Mouse (Mus musculus): ENCODE data around the gene Ak5. TPM values are rescaled to one million over a fixed set of nuclear protein-coding genes. Genes with fewer than 3 reads are reported as not detected.

Gene Ak5
- total and polyA plus RNA-seq, 3 experiments, result 0.13 to 0.79 (median 0.23) TPM

DNA sequence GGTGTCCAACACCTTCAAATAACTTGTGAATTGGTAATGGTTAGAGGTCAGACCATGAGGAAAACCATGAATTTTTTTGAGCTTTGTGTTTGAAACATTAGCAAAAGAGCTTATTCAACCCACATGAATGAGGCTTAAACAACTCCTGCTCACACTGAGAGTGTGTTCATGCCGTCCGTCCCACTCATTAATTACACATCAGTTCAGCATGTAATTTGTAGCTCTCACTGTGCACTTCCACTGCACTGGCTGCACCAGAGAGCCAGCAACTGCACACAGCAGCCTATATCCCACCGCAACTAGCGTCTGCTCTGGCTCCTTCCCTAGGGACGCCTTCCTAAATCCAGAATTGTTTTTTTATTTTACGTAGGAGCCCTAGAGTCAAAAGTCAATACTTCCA is 68.5 kb downstream of the Ak5 start:
- TF ChIP-seq ZKSCAN1 (IDR thresholded peaks at IDR 0.05; ENCODE audit: borderline replicate concordance, low read depth, low read length) (no peak), ETS1 (conservative IDR thresholded peaks at IDR 0.05; ENCODE audit: low read depth, low read length) (no peak), TCF12 (IDR thresholded peaks at IDR 0.05; ENCODE audit: low read depth, low read length) (no peak), HCFC1 (IDR thresholded peaks at IDR 0.05; ENCODE audit: low read depth, low read length) (no peak), NELFE (IDR thresholded peaks at IDR 0.05; ENCODE audit: low read depth, low read length) (no peak), CTCF (conservative IDR thresholded peaks at IDR 0.05 in 1 of 2, IDR thresholded peaks at IDR 0.05 in 1 of 2; ENCODE audit: low read depth in 2 of 2, low read length in 2 of 2) (no peak), MAX (IDR thresholded peaks at IDR 0.05; ENCODE audit: low read length) (no peak), PAX5 (IDR thresholded peaks at IDR 0.05; ENCODE audit: low read length) (no peak), RCOR1 (conservative IDR thresholded peaks at IDR 0.05; ENCODE audit: low read depth, low read length) (no peak), MEF2A (IDR thresholded peaks at IDR 0.05; ENCODE audit: borderline replicate concordance, low read depth, low read length) (no peak), MXI1 (IDR thresholded peaks at IDR 0.05; ENCODE audit: low read depth, low read length) (no peak)
- dilution Hi-C loops (cut with MboI; ENCODE audit: extremely low pct_ligation_motif_present, extremely low pct_unique_long_range_greater_than_20kb, low sequenced_read_pairs) (no loop called here), in situ Hi-C loops (cut with MboI; ENCODE audit: low pct_ligation_motif_present, low pct_unique_long_range_greater_than_20kb, low sequenced_read_pairs) (no loop called here)
- H3K79me2 ChIP-seq (replicated peaks; ENCODE audit: control insufficient read depth, extremely low read depth, insufficient read depth, poor library complexity, severe bottlenecking), result no peaks in the 10 kb centered on the region
- H3K4me2 ChIP-seq (ENCODE audit: insufficient read depth, low read depth, poor library complexity, severe bottlenecking), result no peak overlapping the region
- no peaks in the 10 kb centered on the region for H3K4me1 ChIP-seq (ENCODE audit: control insufficient read depth in 1 of 2, insufficient read depth in 2 of 2)
- H3K9ac ChIP-seq (ENCODE audit: insufficient read depth, low read depth), result no peak overlapping the region
- H3K27ac ChIP-seq (ENCODE audit: insufficient read depth, low read depth), result no peak overlapping the region
- DNase-seq (ENCODE audit: extremely low read depth), result no peak
- H3K27me3 ChIP-seq (replicated peaks), result no peaks in the 10 kb centered on the region
- no peaks in the 10 kb centered on the region for H3K36me3 ChIP-seq (replicated peaks in 1 of 2; ENCODE audit: control insufficient read depth in 1 of 2, insufficient read depth in 1 of 2, low read length in 1 of 2)
- H3K9me3 ChIP-seq (replicated peaks; ENCODE audit: low read length), result no peaks in the 10 kb centered on the region
- no peak overlapping the region for H3K4me3 ChIP-seq (replicated peaks in 1 of 3; ENCODE audit: low read depth in 2 of 3, low read length in 2 of 3, poor library complexity in 1 of 3)

DNA sequence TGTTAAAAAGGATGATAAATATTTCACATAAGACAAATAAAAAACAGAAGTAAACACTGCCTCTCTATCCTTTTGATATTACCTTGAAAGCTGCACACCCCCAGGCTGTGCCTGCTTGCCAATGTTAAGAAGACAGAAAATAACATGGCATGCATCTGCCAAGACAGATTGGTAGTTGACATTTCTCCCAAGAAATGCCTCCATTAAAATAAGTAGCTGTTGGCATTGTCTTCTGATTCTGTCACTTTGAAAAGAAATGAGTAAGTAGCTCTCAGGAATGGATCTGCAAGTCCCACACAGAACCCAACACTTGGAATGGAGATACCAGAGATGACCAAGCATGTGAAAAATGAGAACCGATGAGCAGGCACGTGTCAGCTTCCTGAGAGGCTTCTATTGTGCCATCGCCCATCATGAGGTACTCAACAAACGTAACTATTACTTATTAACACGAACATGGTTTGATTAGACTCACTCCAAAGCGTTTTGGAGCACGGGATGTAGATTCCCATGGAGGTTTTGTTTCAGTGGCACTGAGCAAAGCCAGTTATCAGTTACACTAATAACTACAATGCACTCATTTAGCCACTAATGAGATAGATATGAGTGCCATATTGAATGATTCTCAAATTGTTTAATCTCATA is 71.6 kb downstream of the Ak5 start:
- no peaks in the 10 kb centered on the region for H3K27me3 ChIP-seq (replicated peaks)
- no peak overlapping the region for H3K9ac ChIP-seq (ENCODE audit: insufficient read depth, low read depth)
- in situ Hi-C loops (cut with MboI; ENCODE audit: low pct_ligation_motif_present, low pct_unique_long_range_greater_than_20kb, low sequenced_read_pairs), result no loop called here
- H3K36me3 ChIP-seq (replicated peaks in 1 of 2; ENCODE audit: control insufficient read depth in 1 of 2, insufficient read depth in 1 of 2, low read length in 1 of 2), result no peaks in the 10 kb centered on the region
- peaks cover 2 to 5% of the 10 kb centered on the region in 2 experiments; a peak in 2 of 4 replicates for H3K4me1 ChIP-seq (ENCODE audit: control insufficient read depth in 1 of 2, insufficient read depth in 2 of 2)
- H3K79me2 ChIP-seq (replicated peaks; ENCODE audit: control insufficient read depth, extremely low read depth, insufficient read depth, poor library complexity, severe bottlenecking), result no peaks in the 10 kb centered on the region
- no peak for DNase-seq (ENCODE audit: extremely low read depth)
- H3K9me3 ChIP-seq (replicated peaks; ENCODE audit: low read length), result no peaks in the 10 kb centered on the region
- no peak overlapping the region for H3K4me3 ChIP-seq (replicated peaks in 1 of 3; ENCODE audit: low read depth in 2 of 3, low read length in 2 of 3, poor library complexity in 1 of 3)
- H3K27ac ChIP-seq (ENCODE audit: insufficient read depth, low read depth), result no peak overlapping the region
- TF ChIP-seq MAX (IDR thresholded peaks at IDR 0.05; ENCODE audit: low read length) (no peak), ETS1 (conservative IDR thresholded peaks at IDR 0.05; ENCODE audit: low read depth, low read length) (no peak), EP300 (IDR thresholded peaks at IDR 0.05; ENCODE audit: low read length) (no peak), GABPA (IDR thresholded peaks at IDR 0.05; ENCODE audit: insufficient replicate concordance, low read depth, low read length) (no peak), CTCF (conservative IDR thresholded peaks at IDR 0.05 in 1 of 2, IDR thresholded peaks at IDR 0.05 in 1 of 2; ENCODE audit: low read depth in 2 of 2, low read length in 2 of 2) (no peak), ZC3H11A (IDR thresholded peaks at IDR 0.05; ENCODE audit: low read depth, low read length) (no peak), USF2 (conservative IDR thresholded peaks at IDR 0.05; ENCODE audit: low read depth, low read length) (no peak), MAFK (IDR thresholded peaks at IDR 0.05; ENCODE audit: insufficient replicate concordance, low read length) (no peak), BHLHE40 (IDR thresholded peaks at IDR 0.05; ENCODE audit: low read depth, low read length) (no peak), SMC3 (IDR thresholded peaks at IDR 0.05; ENCODE audit: low read depth, low read length) (no peak), NELFE (IDR thresholded peaks at IDR 0.05; ENCODE audit: low read depth, low read length) (no peak), SIN3A (IDR thresholded peaks at IDR 0.05; ENCODE audit: low read length) (no peak), MXI1 (IDR thresholded peaks at IDR 0.05; ENCODE audit: low read depth, low read length) (no peak), POLR2A (IDR thresholded peaks at IDR 0.05; ENCODE audit: low read depth, low read length) (no peak), USF1 (IDR thresholded peaks at IDR 0.05; ENCODE audit: low read depth, low read length) (no peak), MEF2A (IDR thresholded peaks at IDR 0.05; ENCODE audit: borderline replicate concordance, low read depth, low read length) (no peak), ZMIZ1 (IDR thresholded peaks at IDR 0.05; ENCODE audit: low read depth, low read length) (no peak)
- no peak overlapping the region for H3K4me2 ChIP-seq (ENCODE audit: insufficient read depth, low read depth, poor library complexity, severe bottlenecking)
- dilution Hi-C loops (cut with MboI; ENCODE audit: extremely low pct_ligation_motif_present, extremely low pct_unique_long_range_greater_than_20kb, low sequenced_read_pairs), result no loop called here

All from CH12.LX (cell line).